Mouse (Mus musculus) heart, postnatal 36 days (tissue): ENCODE measurements around the gene Syde1. TPM values are rescaled to one million over a fixed set of nuclear protein-coding genes. Genes with fewer than 3 reads are reported as not detected.

ENCODE experiments used
- DNase-seq, 2 experiments: peaks; one replicate each; pipeline ENCODE4 v3.0.0; 2021 to 2022
- intact Hi-C: fragments of 180-260 bp; cut with DNase I; formaldehyde crosslinking; loops from one replicate; pipeline ENCODE4 v1.15.1; 2025
- total RNA-seq, 2 experiments: library from RNA; stranded (reverse); gene quantifications; 2 replicates each; pipeline ENCODE4 v1.2.3; 2021

The Syde1 gene
- total RNA-seq, 2 experiments from 2014 or later: 12.0 to 15.2 TPM

DNA sequence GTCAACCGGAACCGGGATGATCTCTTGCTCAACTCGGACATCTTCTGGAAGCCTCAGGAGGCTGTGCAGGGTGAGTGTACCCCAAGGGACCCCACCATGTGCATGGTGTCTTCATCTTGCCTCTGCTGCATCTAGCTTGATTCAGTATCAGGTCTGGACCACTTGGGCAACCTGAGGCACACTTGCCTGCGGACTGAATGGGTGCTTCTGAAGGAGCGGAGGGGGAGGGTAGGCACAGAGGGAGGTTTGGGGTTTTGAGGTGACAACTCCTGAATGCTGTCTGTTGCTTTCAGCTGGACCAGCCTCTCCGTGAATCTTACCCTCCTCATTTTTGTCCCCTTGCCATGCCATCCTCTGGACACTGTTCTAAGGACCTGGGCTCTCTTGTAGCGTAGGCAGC is 10.6 kb downstream of the Syde1 start:
- DNase-seq: no peak
- intact Hi-C loops: loop anchor here (10.0 kb wide), 1 partner anchor 514 kb away; the partner anchor contains the start of gene 2610008E11Rik

DNA sequence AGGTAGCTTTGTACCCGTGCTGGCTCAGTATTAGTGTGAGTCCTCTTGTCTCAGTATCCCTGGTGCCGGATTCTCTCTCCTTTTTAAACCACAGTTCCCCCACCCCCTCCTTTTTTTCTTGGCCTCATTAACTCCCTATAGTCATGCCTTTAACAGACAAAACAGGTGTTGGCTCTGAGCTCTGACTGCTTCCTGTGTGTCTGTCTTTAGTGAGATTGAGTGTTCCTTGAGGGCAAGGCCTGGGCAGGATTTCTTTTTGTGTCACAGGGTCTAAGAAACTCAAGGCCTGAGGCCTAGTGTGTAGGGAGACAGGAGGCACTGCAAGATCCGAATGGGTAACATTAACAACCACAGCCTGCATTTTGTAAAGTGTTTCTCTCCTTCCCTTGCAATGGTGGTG is 13.6 kb downstream of the Syde1 start:
- DNase-seq: no peak
- intact Hi-C loops: loop anchor here (5.0 kb wide), 1 partner anchor 401 kb away; no protein-coding TSS in a partner anchor

DNA sequence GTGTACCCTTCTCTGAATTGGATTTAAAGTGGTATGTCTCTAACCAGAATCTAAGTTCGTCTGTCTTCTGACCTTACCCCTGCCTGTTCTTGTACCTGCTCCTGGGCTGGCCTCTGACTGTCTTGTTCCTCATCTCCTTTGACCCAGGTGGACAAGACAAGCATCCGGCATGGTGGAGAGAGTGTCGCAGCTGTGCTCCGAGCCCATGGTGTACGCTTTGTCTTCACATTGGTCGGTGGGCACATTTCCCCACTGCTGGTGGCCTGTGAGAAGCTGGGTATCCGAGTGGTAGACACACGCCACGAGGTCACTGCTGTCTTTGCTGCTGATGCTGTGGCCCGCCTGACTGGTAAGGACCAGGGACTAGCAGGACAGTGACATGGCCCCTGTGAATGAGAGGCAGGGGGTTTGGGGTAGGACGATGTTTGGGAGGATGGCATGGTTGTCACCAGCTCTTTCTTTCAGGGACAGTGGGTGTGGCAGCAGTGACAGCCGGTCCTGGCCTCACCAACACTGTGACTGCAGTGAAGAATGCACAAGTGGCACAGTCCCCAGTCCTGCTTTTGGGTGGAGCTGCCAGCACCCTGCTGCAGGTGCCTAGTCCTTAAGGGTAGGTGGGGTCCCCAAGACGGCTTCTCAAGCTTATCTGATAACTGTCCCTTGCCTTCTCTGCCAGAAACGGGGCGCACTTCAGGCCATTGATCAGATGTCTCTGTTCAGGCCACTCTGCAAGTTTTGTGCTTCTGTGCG is 15.2 kb downstream of the Syde1 start:
- intact Hi-C loops: loop anchor here (5.0 kb wide), 1 partner anchor 399 kb away; no protein-coding TSS in a partner anchor
- DNase-seq: no peak

DNA sequence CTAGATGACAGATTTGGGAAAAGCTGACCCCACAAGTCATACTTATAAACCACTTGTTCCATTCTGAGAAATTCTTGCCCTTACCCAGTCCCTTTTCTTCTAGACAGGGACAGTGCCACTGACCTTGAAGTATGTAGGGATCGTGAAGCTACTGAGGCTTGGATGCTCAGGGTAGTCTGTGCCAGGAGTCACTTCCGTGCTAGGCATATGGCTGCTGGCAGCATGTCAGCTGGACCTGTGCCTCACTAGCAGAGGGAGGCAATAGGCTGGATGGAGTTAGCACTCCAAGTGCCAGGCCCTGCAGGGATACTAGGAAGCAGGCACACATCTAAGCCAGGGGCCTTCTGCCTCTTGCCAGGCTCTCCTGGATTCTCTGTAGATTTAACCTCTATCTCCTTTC is 16.1 kb downstream of the Syde1 start:
- no peak for DNase-seq

DNA sequence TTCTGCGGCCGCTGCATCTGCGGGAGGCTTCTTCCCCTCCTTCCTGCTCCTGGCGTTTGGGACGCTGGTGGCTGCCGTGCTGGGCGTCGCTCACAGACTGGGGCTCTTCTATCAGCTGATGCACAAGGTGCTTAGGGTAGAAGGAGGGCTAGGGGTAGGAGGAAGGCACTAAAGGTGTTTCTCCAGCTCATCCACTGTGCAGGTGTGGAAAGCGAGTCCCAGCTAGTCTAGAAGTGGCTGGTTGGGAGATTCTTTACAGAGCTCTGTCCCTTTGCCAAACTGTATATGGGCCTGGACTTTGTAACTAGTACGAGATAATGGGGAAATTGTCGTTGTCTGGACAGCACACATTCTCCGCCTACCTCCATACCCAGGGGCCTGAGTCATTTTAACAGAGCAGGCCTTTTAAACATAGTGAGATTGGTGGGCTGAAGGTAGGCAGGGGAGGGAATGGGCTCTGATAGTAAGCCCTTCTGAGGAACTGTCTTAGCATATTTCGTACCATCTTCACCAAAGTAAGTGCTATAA is 16.6 kb downstream of the Syde1 start:
- intact Hi-C loops: loop anchor here (1.0 to 5.0 kb wide), 2 partner anchors 16 to 398 kb away; partner anchors contain the start of gene Syde1
- no peak for DNase-seq

More for the DNA sequence above, 16.1 kb downstream of the Syde1 start:
- intact Hi-C loops: loop anchor here (1.0 to 5.0 kb wide), 2 partner anchors 16 to 398 kb away; partner anchors contain the start of gene Syde1

DNA sequence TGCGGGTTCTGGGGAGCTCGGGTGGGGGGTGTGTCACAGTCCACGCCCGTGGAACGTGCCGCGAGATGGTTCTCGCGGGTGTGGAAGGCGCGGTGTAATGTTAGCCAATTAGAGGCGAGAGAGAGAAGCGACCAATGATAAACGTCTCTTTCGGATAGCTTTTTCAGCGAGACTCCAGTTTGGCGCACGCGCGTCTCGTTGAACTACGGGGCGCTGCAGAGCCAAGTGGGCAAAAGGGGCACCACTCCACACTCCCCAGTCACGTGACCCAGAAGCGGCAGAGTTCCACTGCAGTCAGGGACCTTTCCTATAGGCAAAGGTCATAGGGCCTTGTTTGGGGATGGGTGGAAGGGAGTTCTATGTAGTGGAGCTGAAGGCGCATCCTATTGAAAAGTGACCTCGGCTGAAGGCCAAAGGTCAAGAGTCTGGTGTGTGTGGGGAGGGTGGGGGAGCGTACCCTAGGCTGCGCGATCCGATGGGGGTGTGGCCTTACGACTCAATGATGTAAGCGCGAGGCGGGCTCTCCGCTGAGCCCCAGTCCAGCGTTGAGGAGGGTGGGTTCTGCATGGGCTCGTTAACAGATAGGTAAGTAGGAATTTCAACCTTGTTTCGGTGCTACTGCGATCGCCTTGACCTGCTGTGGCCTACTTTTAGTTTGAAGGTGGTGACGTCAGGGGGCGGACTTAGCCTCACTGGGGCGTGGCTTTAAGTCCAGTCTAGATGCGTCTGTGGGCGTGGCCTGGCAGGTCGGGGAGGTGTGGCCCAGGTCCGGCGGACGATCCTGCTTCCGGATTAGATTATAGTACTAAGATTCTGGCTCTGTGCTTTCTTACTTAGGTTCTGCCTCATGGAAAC is 17.3 kb downstream of the Syde1 start, which contains the start of gene Ilvbl:
Gene Ilvbl, plus strand, starts transcription at position 97 of the 855 bp plus-strand sequence.
- peak; percentile 94 to 96 for DNase-seq
- intact Hi-C loops: loop anchor here (1.0 to 5.0 kb wide), 2 partner anchors 17 to 397 kb away; partner anchors contain the start of gene Syde1

DNA sequence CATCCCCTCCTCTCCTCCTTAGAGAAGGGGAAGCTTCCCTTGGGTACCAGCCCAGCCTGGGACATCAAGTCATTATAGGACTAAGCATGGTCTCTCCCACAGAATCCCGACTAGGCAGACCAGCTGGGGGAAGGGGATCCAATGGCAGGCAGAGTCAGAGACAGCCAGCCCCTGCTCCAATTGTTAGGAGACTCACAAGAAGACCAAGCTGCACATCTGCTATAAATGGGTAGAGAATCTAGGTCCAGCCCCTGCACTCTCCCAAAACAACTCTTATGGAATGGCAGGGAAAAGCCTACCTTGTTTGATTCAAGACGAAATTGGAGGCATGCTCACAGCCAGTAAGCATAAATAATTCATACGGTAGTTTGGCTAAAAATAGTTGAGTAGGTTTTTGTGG is 18.5 kb downstream of the Syde1 start:
- intact Hi-C loops: no loop called here
- no peak for DNase-seq

DNA sequence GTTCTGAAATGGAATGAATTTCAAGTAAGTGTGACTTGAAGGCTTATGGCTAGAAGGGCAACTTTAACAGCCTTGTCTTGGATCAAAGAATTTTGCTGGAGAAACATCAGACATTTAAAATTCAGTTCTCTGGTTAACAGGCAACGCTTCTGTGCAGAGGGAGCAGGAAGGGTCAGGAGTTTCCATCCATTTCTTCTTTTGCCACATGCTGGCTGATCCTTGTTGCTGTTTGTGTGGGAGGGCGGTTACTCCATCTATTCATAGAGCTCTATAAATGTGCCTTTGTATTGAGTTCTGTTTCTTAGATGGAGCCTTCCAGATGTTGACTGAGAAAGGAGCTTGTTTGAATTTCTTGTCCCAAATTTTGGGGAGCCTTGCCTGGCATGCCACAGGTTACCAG is 20.9 kb downstream of the Syde1 start:
- intact Hi-C loops: no loop called here
- no peak for DNase-seq

DNA sequence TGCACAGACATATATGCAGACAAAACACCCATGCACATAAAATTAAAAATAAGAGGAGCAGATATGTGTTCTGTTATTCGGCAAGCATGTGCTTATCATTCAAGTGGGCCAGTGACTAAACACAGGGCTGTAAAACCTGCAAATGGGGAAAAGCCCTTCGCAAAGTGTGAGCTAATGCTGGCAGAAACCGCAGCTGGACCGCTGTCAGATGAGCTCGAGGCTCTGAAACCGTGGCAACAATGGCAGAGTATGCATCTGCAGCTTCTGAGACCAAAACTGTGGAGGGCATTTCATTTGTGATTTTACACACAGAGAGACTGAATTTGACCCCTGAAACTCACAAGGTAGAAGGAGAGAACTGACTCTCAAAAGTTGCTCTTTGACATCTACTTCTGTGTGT is 21.3 kb downstream of the Syde1 start:
- DNase-seq: no peak
- intact Hi-C loops: no loop called here

DNA sequence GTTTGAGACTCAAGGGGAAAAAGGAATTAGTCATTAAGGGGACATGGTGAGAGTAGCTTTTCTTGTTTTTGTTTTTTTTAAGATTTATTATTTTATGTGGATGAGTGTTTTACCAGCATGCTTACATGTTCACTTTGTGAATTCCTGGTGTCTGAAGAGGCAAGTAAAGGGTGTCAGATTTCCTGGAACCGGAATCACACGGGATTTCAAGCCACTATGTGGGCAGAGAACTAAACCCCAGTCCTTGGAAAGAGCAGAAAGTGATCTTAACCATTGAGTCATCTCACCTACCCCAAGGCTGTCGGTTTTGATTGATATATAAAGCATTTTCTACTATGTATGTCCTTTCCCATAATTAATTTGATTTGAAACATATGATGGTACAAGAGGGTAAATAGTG is 22.1 kb downstream of the Syde1 start:
- intact Hi-C loops: loop anchor here (5.0 kb wide), 1 partner anchor 33 kb away; no protein-coding TSS in a partner anchor
- no peak for DNase-seq

DNA sequence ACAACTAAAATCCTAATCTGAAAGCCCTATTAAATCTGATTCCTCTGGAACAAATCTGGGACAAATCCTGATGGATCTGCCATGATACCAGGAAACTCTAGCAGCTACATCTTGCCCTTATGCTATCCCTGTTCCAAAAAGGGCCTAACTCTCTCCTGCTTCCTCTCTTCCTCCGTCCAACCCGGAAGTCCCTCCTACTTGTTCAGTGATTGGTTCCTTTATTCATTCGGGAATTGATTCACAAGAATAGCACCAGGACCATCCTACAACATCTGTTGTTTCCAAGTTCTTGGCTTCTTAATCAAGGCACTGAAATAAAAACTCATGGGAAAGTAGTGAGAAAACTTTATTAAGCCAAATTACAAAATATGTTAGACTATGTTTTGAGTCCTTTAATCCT is 22.6 kb downstream of the Syde1 start:
- DNase-seq: no peak
- intact Hi-C loops: loop anchor here (5.0 kb wide), 1 partner anchor 33 kb away; no protein-coding TSS in a partner anchor

DNA sequence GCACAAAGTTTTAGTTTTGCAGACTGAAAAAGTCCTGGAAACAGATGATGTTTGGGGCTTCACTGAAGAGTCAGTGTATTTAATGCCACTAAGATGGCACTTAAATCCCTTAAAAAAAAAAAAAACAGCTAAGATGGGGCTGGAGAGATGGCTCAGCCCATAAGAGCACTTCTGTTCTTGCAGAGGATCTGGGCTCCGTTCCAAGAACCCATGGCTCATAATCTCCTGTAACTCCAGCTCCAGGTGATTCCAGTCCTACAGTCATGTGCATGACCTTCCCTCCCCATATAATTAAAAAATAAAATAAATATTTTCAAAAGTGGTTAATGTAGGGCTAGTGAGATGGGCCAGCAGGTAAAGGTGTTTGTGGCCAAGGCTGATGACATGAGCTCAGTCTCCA is 26.7 kb downstream of the Syde1 start:
- DNase-seq: no peak
- intact Hi-C loops: loop anchor here (5.0 kb wide), 1 partner anchor 37 kb away; no protein-coding TSS in a partner anchor

DNA sequence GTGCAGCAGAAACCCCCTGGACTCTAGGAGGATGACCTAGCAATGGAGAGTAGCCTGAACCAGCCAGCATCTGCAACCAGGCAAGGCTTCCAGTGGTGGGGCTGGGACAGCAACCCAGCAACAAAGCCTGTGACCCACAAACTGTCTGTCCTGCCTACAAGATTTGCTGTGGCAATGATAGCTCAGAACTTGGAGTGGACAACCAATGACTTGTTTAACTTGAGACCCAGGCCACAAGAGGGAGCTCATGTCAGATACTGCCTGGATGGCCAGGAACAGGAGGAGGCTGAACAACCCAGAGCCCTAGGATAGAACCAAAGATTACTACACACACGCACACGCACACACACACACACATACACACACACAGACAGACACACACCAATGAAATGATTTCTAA is 50.8 kb downstream of the Syde1 start:
- DNase-seq: peak; percentile 13 to 35
- intact Hi-C loops: loop anchor here (1.0 kb wide), 1 partner anchor 64 kb away; no protein-coding TSS in a partner anchor

Other genes starting within 250 kb of the Syde1 start
- gene Agpat3, start 239.5 kb downstream of the Syde1 start, total RNA-seq: 100 to 1,000 TPM; 232 to 266 TPM
- gene Rrp1, start 178.9 kb downstream of the Syde1 start, total RNA-seq: 10 to 100 TPM; 93.6 to 97.2 TPM
- gene Cstb, start 166.3 kb downstream of the Syde1 start, total RNA-seq: 10 to 100 TPM; 30.4 to 30.6 TPM
- gene Pdxk, start 127.0 kb downstream of the Syde1 start, total RNA-seq: 10 to 100 TPM; 10.6 to 11.7 TPM
- gene Olfr1358, start 74.5 kb downstream of the Syde1 start, total RNA-seq: not detected
- gene Ilvbl, start 17.6 kb downstream of the Syde1 start, total RNA-seq: 10 to 100 TPM; 42.3 to 42.7 TPM
- gene Olfr1357, start 26.1 kb upstream of the Syde1 start, total RNA-seq: not detected
- gene Casp14, start 126.3 kb upstream of the Syde1 start, total RNA-seq: not detected
- gene Ccdc105, start 161.1 kb upstream of the Syde1 start, total RNA-seq: not detected
- under 1 TPM in 1 of 2 experiments, not detected in 1; 0.30 TPM for gene Slc1a6, start 188.5 kb upstream of the Syde1 start, total RNA-seq